Mouse (Mus musculus) myocyte (in vitro differentiated cells): Measurements from ENCODE around the gene Rnf148.

ENCODE experiments used
- CEBPB ChIP-seq: IDR thresholded peaks from 2 replicates; pipeline ENCODE4 v1.6.1; 2011; ENCODE audit warnings: mild to moderate bottlenecking, moderate library complexity; ENCODE audit not compliant: poor library complexity, insufficient read depth, severe bottlenecking
- E2F4 ChIP-seq: IDR thresholded peaks from one replicate; pipeline ENCODE4 v1.6.1; 2011; ENCODE audit warnings: mild to moderate bottlenecking, control low read depth, moderate library complexity; ENCODE audit not compliant: insufficient read depth
- MAX ChIP-seq: IDR thresholded peaks from one replicate; pipeline ENCODE4 v1.6.1; 2011; ENCODE audit warnings: low read depth, mild to moderate bottlenecking, control low read depth
- MYOD1 ChIP-seq, 3 experiments: IDR thresholded peaks; one replicate each; pipeline ENCODE4 v1.6.1; 2011; ENCODE audit warnings: control low read depth in 2 of 3, low read depth in 2 of 3, mild to moderate bottlenecking in 2 of 3, moderate library complexity in 1 of 3; ENCODE audit not compliant: insufficient read length in 2 of 3, control insufficient read depth in 1 of 3
- MYOG ChIP-seq, 3 experiments: IDR thresholded peaks; one replicate each; pipeline ENCODE4 v1.6.1; 2011; ENCODE audit warnings: control low read depth in 2 of 3, low read depth in 2 of 3, mild to moderate bottlenecking in 2 of 3; ENCODE audit not compliant: insufficient read length in 2 of 3, control insufficient read depth in 1 of 3, insufficient read depth in 1 of 3
- POLR2A ChIP-seq: IDR thresholded peaks from one replicate; pipeline ENCODE4 v1.6.1; 2011; ENCODE audit warnings: low read depth, mild to moderate bottlenecking, control low read depth, moderate library complexity; ENCODE audit not compliant: insufficient read length
- REST ChIP-seq: IDR thresholded peaks from one replicate; pipeline ENCODE4 v1.6.1; 2011; ENCODE audit warnings: mild to moderate bottlenecking, control low read depth, moderate library complexity; ENCODE audit not compliant: insufficient read depth, insufficient read length
- TCF12 ChIP-seq: IDR thresholded peaks from one replicate; pipeline ENCODE4 v1.6.1; 2011; ENCODE audit warnings: mild to moderate bottlenecking, control low read depth; ENCODE audit not compliant: poor library complexity, insufficient read depth, severe bottlenecking
- TCF3 ChIP-seq: IDR thresholded peaks from one replicate; pipeline ENCODE4 v1.6.1; 2011; ENCODE audit warnings: low read depth, control low read depth; ENCODE audit not compliant: insufficient read length
- USF1 ChIP-seq: IDR thresholded peaks from one replicate; pipeline ENCODE4 v1.6.1; 2011; ENCODE audit warnings: low read depth, mild to moderate bottlenecking, control low read depth, moderate library complexity

DNA sequence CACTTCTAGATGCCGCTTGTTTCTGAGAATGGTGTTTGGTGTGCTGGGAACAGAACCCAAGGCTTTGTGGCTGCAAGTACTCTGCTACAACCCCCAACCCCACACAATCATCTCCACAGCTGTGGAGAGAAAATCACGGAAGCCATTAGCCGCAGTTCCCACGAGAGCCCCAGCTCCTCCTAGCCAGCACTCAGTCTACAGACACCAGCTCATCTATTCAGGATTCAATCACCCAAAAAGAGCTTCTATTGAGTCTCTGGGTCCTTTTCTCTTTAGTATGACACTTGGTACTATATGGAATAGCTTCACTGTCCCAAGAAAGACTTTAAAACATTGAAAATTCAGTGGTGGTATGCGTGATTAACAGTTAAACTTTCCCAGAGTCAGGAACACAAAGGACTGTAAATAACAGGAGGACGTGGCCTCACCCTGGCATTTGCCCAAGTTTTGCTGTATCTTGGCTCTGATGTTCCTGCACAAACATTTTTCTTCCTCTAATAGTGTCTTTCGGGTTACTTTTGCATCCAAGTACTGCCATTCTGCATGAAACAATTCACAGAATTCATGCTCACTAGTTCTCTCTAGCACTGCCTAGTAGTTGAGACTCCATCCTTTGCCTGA is 7.2 kb downstream of the Rnf148 start:
- TF ChIP-seq MYOG (IDR thresholded peaks at IDR 0.05; ENCODE audit: control insufficient read depth in 1 of 3, insufficient read depth in 1 of 3, insufficient read length in 2 of 3, low read depth in 2 of 3) (no peak), POLR2A (no peak), MAX (no peak), TCF12 (no peak), MYOD1 (IDR thresholded peaks at IDR 0.05; ENCODE audit: control insufficient read depth in 1 of 3, insufficient read length in 2 of 3, low read depth in 2 of 3) (no peak), REST (no peak), TCF3 (no peak), CEBPB (no peak), USF1 (no peak), E2F4 (no peak)
